Mouse (Mus musculus): ENCODE results near the gene Vmn1r62.
"Not testable (repeated sequence)": the region's sequence is repeated elsewhere in the genome, so short reads cannot be mapped to it uniquely, and the experiment has no call there.

Vmn1r62 gene

DNA sequence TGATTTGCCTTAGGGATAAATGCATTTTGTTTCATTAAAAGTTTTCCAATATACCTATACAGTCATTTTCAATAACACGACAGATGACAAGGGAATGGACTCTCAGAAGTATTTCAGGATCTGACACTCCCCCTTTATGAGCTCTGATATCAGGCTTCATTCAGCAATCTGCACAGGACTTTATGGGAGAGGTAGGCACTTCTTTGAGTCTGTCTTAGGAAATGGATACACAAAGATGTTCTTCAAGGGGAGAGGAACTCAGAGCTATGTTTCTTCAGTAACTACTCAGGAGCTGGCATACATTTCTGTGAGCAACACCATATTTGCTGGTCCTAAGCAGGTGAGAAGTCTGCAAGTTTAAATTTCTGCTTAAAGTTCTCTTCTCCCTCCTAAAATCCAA lies at the start of gene Vmn1r62:
Vmn1r62 (plus strand) TSS at position 301 of the 400 bp plus-strand sequence.
- DNase-seq (ENCODE audit: low spot score in 2 of 2): not testable (repeated sequence)
